Mouse (Mus musculus) right cerebral cortex, adult 18-20 months (tissue): ENCODE data around the gene Mb.

Experiments
- DNase-seq: peaks from one replicate; pipeline ENCODE4 v3.0.0; 2022; ENCODE audit warnings: mixed read lengths

Gene Mb

GRCm38 (mm10) chr15:77050570-77050969 is at the start of gene Mb:
Mb (minus strand) TSS chr15:77050670.
- DNase-seq, result no peak

GRCm38 (mm10) chr15:77099756-77100155 is 49.3 kb upstream of the Mb start:
- no peak for DNase-seq

GRCm38 (mm10) chr15:77097358-77097757 is 46.9 kb upstream of the Mb start:
- no peak for DNase-seq

- DNase-seq, result no peak
Measured at GRCm38 (mm10) chr15:77095216-77095615, 44.7 kb upstream of the Mb start.

GRCm38 (mm10) chr15:77094431-77094830 is 44.0 kb upstream of the Mb start:
- DNase-seq, result no peak

- no peak for DNase-seq
Measured at GRCm38 (mm10) chr15:77091394-77091793, 40.9 kb upstream of the Mb start.

GRCm38 (mm10) chr15:77090531-77090930 is 40.1 kb upstream of the Mb start:
- DNase-seq, result no peak

- DNase-seq, result no peak
Measured at GRCm38 (mm10) chr15:77089249-77089648, 38.8 kb upstream of the Mb start.

- no peak for DNase-seq
Measured at GRCm38 (mm10) chr15:77086488-77086887, 36.0 kb upstream of the Mb start.

GRCm38 (mm10) chr15:77085818-77086217 is 35.3 kb upstream of the Mb start:
- no peak for DNase-seq

GRCm38 (mm10) chr15:77081454-77081853 is 31.0 kb upstream of the Mb start:
- no peak for DNase-seq

GRCm38 (mm10) chr15:77080684-77081254 is 30.3 kb upstream of the Mb start:
- no peak for DNase-seq

- no peak for DNase-seq
Measured at GRCm38 (mm10) chr15:77079890-77080361, 29.5 kb upstream of the Mb start.

- no peak for DNase-seq
Measured at GRCm38 (mm10) chr15:77079256-77079822, 28.9 kb upstream of the Mb start.

GRCm38 (mm10) chr15:77078786-77079185 is 28.3 kb upstream of the Mb start:
- DNase-seq, result no peak

- no peak for DNase-seq
Measured at GRCm38 (mm10) chr15:77077906-77078305, 27.4 kb upstream of the Mb start.

- DNase-seq, result peak; percentile 78
Measured at GRCm38 (mm10) chr15:77076523-77076922, 26.1 kb upstream of the Mb start.

GRCm38 (mm10) chr15:77072556-77073163 is 22.2 kb upstream of the Mb start:
- no peak for DNase-seq

GRCm38 (mm10) chr15:77071501-77071900 is 21.0 kb upstream of the Mb start:
- no peak for DNase-seq

- no peak for DNase-seq
Measured at GRCm38 (mm10) chr15:77070745-77071268, 20.3 kb upstream of the Mb start.

GRCm38 (mm10) chr15:77069019-77069418 is 18.5 kb upstream of the Mb start:
- DNase-seq, result peak; percentile 80

- DNase-seq, result no peak
Measured at GRCm38 (mm10) chr15:77068439-77068861, 18.0 kb upstream of the Mb start.

GRCm38 (mm10) chr15:77066233-77066632 is 15.8 kb upstream of the Mb start:
- peak; percentile 69 for DNase-seq

GRCm38 (mm10) chr15:77065259-77065852 is 14.9 kb upstream of the Mb start:
- no peak for DNase-seq
